Mouse (Mus musculus) lung, postnatal 0 days (tissue): ENCODE data around the gene Angpt4.

Experiments
- CTCF ChIP-seq: IDR thresholded peaks from 2 replicates; pipeline ENCODE4 v1.5.1; 2016; ENCODE audit warnings: antibody characterized with exemption, mild to moderate bottlenecking
- EP300 ChIP-seq: IDR thresholded peaks from 2 replicates; pipeline ENCODE4 v1.6.1; 2016; ENCODE audit warnings: antibody characterized with exemption, mild to moderate bottlenecking, control low read depth

- no peak for TF ChIP-seq CTCF
- TF ChIP-seq EP300 = no peak
Measured at GRCm38 (mm10) chr2:151990985-151991394, 80.0 kb downstream of the Angpt4 start.
